Mouse (Mus musculus) brain, embryonic 14.5 days (tissue): ENCODE data around the gene Hist1h4h. TPM values are rescaled to one million over a fixed set of nuclear protein-coding genes. Genes with fewer than 3 reads are reported as not detected.

Experiments
- DNase-seq: peaks from one replicate; pipeline ENCODE4 v3.0.0-alpha.2; 2011; ENCODE audit warnings: low read depth
- CTCF ChIP-seq: fragments of 200-500 bp; IDR thresholded peaks from 2 replicates; pipeline ENCODE4 v1.5.1; 2012; ENCODE audit warnings: inconsistent platforms, mild to moderate bottlenecking, moderate library complexity, borderline replicate concordance; ENCODE audit not compliant: insufficient read depth, insufficient read length; ENCODE audit errors: extremely low read depth
- POLR2A ChIP-seq: fragments of 200-500 bp; IDR thresholded peaks from 2 replicates; pipeline ENCODE4 v1.6.1; 2012; ENCODE audit warnings: mild to moderate bottlenecking, inconsistent platforms, borderline replicate concordance; ENCODE audit not compliant: poor library complexity, insufficient read depth, insufficient read length, severe bottlenecking; ENCODE audit errors: extremely low read depth
- polyA plus RNA-seq: library from polyadenylated mRNA; depleted of rRNA; stranded (reverse); fragments of >200 nt; gene quantifications from 2 replicates; pipeline ENCODE4 v1.2.3, GENCODE M21; 2012

The Hist1h4h gene
- polyA plus RNA-seq, 1 experiment: 31.7 TPM

GRCm38 (mm10) chr13:23499943-23500342, 30.9 kb upstream of the Hist1h4h start:
- no peak for TF ChIP-seq POLR2A
- TF ChIP-seq CTCF: no peak
- DNase-seq: no peak

GRCm38 (mm10) chr13:23500424-23501200, 30.2 kb upstream of the Hist1h4h start:
- DNase-seq: peak; percentile 78
- no peak for TF ChIP-seq POLR2A
- no peak for TF ChIP-seq CTCF

- DNase-seq: no peak
- TF ChIP-seq CTCF: no peak
- TF ChIP-seq POLR2A: no peak
Measured at GRCm38 (mm10) chr13:23501511-23501910, 29.3 kb upstream of the Hist1h4h start.

GRCm38 (mm10) chr13:23502031-23502567, 28.8 kb upstream of the Hist1h4h start:
- TF ChIP-seq POLR2A: no peak
- TF ChIP-seq CTCF: no peak
- no peak for DNase-seq

GRCm38 (mm10) chr13:23502916-23503315, 27.9 kb upstream of the Hist1h4h start:
- TF ChIP-seq POLR2A (no peak), CTCF (no peak)
- no peak for DNase-seq

GRCm38 (mm10) chr13:23503797-23504196, 27.1 kb upstream of the Hist1h4h start:
- TF ChIP-seq CTCF (no peak), POLR2A (no peak)
- peak; percentile 65 for DNase-seq

GRCm38 (mm10) chr13:23505662-23506345, 25.0 kb upstream of the Hist1h4h start:
- no peak for DNase-seq
- TF ChIP-seq POLR2A (no peak), CTCF (no peak)

GRCm38 (mm10) chr13:23506351-23506750, 24.5 kb upstream of the Hist1h4h start:
- DNase-seq: no peak
- TF ChIP-seq POLR2A: no peak
- no peak for TF ChIP-seq CTCF

- no peak for DNase-seq
- TF ChIP-seq POLR2A (no peak), CTCF (no peak)
Measured at GRCm38 (mm10) chr13:23506819-23507515, 23.9 kb upstream of the Hist1h4h start.

GRCm38 (mm10) chr13:23510127-23510526, 20.7 kb upstream of the Hist1h4h start:
- no peak for DNase-seq
- TF ChIP-seq CTCF (no peak), POLR2A (no peak)

GRCm38 (mm10) chr13:23513517-23513916, 17.3 kb upstream of the Hist1h4h start:
- TF ChIP-seq CTCF (no peak), POLR2A (no peak)
- DNase-seq: no peak
